Mouse (Mus musculus) lung, adult 18-20 months (tissue): ENCODE results near the gene Sergef.
A peak's percentile ranks its signal among the peaks of the same experiment; 100 is the strongest.

ENCODE experiments used
- DNase-seq, 2 experiments: peaks; one replicate each; pipeline ENCODE4 v3.0.0; 2022; ENCODE audit warnings: mixed read lengths in 2 of 2

Sergef gene

DNA sequence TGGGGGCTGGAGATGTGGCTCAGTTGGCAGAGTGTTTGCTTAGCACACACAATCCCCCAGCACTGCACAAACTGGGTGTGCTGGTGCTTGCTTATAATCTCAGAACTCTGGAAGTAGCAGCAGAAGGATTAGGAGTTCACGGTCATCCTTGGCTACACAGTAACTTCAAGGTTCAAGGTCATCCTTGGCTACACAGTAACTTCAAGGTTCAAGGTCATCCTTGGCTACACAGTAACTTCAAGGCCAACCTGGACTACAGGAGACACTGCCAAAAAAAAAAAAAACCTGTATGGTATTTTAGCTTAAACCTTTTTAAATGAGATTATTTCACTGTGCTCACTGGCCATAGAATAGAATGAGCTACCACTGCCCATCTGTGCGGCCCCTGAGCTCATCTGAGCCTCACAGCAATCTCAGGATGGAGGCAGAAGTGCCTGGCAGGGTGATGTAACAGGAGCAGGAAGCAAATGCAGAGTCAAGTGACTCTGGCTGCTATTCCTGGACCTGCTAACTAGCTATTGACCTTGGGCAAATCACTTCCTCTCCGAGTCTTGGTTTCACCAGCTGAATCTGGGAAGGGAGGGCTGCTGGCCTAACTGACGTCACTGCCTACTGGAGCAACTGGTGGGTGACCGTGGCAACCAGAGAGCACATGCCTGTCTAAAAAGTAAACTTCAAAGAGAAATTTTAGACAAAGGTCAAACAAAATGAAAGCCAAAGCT is 24.2 kb downstream of the Sergef start:
- peak; percentile 79 to 86 for DNase-seq

DNA sequence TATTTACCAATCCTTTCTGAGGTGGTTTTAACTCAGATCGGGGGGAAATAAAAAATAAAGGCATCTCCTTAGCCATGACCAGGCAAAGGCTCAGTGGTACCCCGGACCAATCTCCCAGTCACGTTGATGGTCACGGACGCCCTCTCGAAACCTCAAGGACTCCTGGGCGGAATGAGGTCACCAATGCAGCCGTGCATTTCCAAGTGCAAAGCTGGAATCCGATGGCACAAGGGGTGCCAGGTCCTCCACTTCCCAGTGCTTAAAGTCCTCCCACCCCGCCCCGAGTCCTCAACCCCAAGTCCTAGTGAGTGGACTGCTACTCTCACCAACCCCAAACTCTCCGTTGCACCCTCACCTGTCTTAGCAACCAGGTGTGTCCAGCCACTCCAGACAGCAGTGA is 25.3 kb downstream of the Sergef start:
- peak; percentile 15 to 61 for DNase-seq

DNA sequence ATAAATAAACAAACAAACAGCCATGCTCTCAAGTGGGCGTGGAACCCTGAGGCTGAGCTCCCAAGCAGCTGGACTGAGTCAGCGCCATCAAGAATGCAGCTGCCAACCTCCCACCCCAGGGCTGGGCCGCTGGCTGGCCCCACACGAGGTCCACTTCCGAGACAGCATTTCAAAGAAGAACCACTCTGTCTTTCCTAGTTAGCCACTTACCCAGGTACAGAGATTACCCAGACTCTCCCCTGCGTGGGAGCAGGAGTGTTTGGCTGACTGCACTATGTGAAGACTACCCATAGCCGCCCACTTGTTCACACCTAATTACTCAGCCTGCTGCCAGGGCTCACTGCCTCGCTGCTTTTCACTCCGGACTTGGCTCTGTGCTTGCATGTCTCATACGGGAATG is 26.5 kb downstream of the Sergef start:
- peak; percentile 21 to 24 for DNase-seq

DNA sequence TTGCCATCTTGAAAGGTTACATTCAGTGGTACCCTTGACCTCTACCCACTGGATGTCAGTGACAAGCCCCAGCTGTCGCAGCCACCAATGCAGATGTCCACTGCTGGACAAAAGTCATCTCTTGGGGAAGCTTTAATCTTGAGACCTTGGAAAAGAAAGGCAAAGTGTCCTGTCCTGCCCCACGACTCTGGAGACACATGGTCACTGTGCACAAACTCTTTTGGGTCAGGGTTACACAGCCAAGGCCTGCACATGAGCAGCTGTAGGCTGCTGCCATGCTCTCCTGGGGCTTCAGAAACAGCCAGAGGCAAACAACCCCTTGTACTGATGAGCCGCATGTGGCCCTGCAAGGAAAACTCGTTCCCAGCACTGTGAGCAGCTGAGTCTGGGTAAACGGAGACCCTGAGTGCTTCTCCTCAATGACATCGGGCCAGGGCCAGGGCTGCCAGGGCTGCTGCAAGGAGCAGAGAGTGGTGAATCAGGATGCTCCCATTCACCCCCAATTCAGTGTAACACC is 27.1 kb downstream of the Sergef start:
- no peak for DNase-seq

DNA sequence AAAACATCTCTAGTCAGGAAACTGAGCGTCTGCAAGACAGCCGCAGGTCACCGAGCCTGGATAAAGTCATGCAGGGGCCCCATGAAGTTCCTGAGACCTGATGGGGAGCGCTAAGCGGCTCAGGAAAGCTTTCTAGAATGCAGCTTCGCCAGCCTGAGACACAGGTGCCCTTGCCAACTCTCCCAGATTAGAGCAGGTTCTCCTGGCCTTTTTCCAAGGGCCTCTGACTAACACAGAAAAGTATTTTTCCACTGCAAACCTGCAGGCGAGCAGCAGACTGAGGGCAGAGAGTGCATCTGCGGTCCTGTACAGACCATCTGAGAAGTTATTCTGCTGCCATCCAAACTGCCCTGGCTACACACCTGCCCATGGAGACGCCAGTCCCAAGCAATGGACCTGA is 27.6 kb downstream of the Sergef start:
- peak; percentile 68 to 74 for DNase-seq

DNA sequence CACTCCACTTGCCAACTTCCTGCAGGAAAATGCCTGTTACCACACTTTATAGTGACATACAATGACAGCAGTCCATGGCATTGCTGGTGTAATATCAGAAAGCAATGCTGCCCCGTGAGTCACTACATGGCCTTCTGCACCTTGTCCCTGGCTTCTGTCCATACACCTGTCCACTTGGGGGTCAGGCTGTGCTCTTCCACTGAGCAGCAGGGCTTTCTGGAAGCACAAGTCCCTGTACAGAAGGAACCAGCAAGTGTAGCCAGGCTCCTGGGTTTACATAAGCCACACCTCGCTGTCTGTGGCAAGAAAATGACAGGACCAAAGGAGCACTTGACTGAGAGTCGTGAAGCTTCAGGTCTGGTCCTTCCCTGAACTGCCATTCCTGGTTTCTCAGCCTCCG is 30.3 kb downstream of the Sergef start:
- no peak for DNase-seq

DNA sequence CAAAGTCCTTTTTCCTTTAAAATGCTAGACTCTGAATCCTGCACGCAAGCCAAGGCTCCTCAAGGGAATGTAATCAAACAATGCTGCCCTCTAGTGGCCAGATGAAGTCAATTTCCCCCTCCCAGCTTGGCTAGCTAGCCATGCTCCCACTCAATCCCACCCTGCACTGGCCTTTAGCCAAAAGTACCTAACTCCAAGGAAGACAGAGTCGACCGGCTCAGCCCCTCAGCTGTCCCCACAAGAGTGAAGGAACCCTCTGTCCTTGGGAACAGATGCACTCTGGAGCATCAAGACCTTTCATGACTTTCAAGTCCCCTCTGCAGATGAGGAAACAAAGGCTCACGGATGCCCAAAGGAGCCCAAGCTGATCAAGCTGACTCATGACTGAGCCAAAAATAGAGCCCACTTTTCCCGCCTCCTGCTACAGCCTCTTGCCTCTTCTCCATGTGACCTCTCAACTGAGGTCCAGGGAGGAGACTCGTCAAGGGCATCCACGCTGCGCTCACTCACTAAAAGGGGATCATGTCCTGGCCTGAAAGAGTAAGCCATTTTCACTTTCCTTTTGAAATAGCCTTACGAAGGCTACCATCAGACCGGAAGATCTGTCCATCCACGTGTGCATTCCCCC is 32.1 kb downstream of the Sergef start:
- DNase-seq: peak; percentile 15 to 44

DNA sequence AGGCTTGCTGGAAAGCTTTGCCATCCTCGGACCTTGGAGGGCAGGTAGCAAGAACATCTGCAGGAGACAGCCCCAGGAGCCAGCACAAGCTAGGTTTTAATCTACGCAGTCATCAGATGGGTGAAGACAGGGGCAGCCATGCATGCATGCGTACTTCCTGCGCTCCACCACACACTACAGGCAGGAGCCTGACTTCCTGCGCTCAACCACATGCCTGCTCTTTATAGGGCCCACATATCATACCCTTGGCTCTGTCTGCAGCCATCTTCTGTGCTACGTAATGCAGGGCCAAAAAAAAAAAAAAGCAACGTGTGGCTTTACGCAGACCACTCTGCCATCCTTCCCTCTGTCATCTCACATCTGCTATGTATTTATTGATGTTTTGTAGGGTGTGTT is 32.6 kb downstream of the Sergef start:
- peak in 1 of 2 experiments; percentile 15 for DNase-seq

DNA sequence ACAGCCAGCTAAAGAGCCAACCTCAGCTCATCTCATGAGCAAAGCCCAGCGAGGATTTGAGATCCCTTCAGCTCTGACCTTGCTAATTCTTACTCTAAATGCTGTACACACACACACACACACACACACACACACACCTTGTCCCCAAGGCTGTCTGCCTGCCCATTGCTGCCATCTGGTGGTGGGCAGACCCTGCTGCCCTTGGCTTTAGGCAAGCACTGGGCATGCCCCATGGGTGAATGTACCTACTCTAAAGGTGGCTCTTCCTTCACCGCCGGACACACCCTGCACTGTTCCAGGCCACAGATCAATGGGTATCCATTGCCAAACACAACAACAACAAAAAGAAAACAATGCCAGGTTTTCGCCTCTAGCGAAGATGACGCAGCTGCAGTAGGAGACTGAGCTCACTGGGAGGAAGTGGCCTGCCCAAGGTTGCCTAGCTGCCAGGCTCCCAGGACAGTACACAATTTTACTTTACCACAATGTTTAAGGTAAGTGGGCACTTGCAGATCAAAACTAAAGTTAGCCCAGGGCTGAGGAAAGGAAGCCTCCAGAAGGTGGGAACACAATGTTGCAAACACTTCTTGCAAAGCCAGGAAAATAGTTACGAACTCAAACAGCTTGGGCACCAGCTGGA is 33.1 kb downstream of the Sergef start:
- peak; percentile 53 to 56 for DNase-seq

DNA sequence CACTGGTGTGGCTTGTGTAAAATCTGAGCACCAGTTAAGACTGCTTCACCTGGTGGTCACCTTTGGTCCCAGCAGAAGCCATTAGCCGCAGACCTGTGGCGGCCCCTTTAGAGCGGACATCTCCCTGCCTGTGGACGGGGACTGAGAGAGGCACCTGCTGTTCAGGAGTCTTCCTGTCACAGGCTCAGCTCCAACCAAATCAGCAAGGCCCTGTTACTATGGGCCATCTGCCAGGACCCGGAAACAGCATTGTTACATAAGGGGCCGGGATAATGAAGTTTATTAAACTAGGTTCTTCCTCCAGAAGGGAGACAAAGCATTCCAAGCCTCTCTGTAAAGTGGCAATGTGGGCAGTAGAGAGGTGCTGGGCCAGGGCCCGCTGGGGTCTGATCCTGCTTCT is 36.6 kb downstream of the Sergef start:
- DNase-seq: peak; percentile 18 to 35

DNA sequence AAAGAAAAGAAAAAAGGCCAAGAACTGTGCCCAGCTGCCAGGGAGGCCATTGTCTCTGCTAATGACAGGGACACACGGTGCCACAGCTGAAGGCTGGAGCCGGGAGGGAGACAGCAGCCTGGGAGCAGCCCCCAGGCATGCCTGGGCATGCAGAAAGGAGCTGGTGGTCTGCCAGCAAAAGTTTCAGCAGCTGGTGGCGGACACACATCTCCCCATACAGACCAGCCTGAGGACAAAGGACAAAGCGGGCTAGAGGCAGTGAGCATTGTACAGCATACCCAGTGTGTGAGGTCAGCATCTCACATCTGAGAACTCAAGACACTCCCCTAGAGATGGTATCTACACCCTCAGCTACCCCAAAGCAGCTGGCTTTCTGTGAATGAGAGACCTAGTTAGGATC is 37.5 kb downstream of the Sergef start:
- no peak for DNase-seq

DNA sequence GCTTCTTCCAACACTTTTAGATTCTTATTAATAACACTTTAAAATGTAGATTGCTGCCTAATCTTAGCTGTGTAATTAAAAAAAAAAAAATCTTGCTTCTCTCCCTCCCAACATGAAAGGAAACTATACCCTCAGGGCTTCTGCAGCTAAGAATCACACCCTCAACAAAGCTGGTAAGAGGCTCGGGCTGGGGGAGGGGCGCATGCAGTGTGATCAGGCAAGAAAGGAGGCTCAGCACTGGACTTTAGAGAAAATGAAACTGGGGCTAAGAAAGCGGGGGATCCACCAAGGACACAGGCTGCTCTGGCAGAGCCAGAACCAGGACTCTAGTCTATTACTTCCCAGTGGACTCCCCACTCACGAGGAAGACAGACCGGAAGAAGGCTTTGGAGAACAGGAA is 38.5 kb downstream of the Sergef start:
- DNase-seq: no peak

DNA sequence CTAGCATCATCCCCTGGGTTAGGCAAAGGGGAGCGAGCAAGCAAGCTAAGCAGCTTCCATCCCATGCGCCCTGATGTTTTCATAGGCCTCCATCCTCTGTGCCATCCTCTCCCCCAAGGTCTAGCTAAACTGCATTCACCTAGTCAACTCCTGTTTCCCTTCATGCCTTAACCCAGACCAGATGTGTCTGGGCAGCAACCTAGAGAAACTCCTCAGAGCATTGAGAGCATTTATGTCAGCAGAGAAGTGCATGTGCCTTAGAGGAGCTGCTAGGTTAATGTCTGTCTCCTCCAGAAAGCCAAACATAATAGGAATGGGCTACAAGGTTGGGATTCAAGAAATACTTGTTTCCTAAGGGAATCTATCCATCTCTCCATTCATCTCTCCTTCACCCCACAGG is 42.6 kb downstream of the Sergef start:
- DNase-seq: no peak

DNA sequence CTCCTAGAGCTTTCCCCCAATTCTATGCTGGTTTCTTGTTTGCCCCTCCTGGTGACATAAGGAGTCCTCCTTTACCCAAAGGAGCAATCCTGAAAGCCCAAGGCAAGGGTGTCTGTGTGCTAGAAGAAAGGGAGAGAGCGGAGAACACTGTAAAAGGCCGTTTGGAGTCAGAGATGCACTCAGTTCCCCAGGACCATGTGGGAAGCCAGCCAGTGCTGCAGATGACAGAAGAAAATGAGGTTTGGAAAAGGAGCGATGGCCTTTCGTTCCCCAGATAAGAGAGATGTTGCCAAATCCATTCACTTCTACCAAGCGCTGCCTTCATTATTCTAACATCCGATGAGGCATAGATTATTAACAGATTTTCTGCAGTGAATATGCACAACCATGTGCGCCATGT is 48.1 kb downstream of the Sergef start:
- no peak for DNase-seq

DNA sequence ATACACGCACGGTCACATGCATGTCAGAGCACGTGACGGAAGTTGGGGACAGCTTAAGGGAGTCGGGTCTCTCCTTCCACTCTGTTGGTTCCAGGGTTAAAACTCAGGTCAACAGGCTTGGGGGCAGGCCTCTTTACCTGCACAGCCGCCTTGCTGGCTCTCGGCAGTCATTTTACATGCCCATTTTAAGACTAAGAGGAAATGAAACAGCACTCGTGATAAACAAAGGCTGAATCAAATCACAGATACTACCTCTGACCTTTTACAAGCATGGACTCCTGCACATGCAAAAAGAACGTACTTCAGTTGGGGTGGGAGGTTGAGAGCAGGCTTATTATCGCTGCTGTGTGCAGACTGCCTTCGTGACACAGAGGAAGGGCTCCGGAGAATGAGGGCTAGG is 50.4 kb downstream of the Sergef start:
- no peak for DNase-seq

DNA sequence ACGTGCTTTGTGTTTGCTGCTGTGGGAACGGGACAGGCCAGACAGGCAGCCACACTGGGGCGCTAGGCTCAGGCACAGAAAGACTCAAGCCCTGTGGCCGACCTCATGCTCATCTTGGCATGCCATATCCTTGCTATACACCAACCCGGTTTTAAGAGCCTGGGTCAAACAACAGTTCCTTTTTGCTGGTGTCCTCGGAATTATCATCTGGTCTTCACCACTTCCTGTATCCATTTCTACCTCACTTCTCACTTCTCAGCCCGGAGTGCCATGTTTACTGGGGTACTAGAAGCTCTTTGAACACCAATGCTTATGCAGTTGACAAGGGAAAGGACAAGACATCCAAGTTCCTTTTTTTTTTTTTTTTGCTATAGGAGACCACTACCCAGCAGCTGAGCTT is 51.6 kb downstream of the Sergef start:
- no peak for DNase-seq

DNA sequence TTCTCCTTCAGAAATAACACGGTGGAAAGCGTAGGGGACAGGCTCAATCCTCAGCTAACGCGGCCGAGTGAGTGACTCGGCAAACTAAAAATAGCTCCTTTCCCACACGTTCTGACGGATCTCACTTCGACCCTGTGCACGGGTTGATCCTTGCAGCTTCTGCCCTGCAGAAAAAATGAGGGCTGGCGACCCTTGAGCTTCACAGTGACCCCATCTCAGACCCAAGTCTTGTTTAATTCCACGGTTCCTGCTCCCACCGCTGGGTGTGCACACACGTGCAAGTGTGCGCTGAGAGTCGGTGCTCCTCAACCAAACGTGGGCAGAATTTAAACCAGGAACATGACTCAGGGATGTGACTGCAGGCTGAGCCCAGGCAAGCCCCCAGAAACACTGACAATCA is 52.1 kb downstream of the Sergef start:
- DNase-seq: no peak

DNA sequence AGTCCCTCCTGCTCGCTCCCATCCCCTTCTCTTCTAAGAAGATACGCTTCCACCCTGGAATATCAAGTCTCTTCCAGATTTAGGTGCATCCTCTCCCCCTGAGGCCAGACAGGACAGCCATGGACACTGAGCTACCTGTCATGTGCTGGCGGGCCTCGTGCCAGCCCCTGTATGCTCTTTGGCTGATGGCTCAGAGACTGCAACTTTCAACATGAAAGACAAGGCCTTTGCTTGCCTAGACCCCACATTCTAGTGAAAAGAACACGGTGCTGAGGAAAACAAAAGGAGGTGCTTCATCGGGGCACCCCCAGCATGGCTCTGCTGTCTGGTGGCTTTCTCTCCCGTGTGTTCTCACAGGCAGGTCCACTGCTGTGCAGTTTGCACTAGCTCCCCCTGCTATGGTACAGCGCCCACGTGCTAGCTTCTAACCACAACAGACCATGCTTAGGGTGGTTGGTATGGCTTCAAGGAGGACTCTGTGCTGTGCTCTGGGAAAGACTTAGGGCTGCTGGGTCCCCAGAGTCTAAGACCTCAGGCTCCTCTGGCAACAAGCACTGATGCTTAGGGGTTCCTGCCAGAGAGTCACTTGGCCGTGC is 52.9 kb downstream of the Sergef start:
- DNase-seq: no peak

DNA sequence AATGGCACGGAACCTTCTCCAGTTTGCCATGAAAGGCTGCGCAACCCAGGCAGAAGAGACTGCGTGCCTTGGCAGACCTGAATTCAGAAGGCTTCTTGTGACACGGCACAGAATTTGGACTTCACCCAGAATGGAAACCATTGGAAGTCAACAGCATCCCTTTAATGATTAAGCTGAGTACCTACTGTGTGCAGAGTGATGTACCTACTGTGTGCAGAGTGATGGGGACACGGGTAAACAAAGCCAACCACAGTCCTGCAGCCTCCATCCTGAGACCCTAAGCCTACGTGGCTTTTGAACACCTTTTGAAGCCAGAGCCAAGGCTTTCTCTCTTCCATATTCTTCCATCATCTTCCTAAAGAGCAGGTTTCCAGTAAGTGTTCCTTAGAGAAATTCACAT is 56.9 kb downstream of the Sergef start:
- DNase-seq: no peak

DNA sequence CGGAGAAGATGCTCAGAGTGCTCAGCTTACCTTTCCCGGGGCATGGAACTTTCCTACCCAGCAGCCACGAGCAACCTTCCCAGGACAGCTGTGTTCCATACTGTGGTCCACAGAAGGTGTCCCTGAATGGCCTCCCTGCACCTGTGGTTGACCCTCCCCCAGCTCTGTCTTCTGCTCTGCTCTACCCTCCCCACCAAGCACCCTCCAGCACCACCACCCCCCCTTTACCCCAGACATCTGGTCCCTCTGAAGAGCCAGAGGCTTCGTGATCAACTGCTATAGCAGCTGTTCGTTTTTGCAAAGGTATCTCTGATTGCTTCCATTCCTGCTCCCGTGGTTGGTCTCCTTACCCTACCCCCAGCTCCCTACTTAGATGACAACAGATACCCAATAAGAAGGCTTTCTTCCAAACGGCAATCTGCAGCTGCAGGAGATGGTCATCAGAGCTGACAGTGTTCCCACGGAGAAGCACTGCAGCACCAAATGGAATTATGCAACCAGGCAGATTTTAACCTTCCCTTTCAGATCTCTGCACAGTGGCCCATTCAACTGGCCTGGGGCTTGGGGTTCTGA is 58.2 kb downstream of the Sergef start:
- no peak for DNase-seq

DNA sequence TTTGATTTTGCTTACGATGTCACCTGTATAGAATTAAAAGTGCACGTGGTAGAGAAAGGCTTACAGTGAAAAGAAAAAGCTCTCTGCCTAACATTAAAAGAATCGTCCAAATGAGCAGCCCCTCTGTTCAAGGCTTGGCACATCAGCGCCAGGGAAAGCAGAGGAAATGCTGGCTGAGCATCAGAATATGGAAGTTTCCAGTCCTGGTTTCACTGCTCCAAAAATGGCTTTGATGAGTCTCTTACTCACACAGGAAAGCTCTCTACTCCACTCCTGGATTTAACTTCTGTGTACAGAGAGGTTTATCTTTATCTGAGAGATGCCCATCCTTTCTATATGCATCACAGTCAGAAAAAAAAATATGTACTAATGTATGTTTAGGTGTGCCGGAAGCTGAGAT is 61.5 kb downstream of the Sergef start:
- no peak for DNase-seq

DNA sequence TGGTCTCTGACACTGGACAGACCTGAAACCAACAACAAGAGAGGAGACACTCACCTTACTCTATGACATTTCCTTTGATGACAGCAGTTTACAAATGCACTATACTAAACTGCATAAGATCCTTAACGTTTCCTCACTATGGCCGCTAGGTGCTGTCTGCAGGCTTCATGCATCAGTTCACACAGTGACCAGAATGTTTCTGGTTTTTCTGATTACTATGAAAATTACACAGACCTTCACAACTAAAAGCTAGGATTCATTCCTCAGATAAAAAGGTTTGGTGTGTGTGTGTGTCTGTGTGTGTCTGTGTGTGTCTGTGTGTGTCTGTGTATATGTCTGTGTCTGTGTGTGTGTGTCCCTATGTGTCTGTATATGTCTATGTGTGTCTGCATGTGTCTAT is 63.7 kb downstream of the Sergef start:
- no peak for DNase-seq
